Mouse (Mus musculus) heart, embryonic 12.5 days (tissue): ENCODE measurements around the gene Peak1. TPM values are rescaled to one million over a fixed set of nuclear protein-coding genes. Genes with fewer than 3 reads are reported as not detected.

Experiments
- ATAC-seq: fragments of 200-750 bp; cut with Nextera tagmentation; 2 replicates; pipeline ENCODE4 v1.8.0; 2017; ENCODE audit warnings: moderate TSS enrichment, moderate library complexity; ENCODE audit not compliant: insufficient number of reproducible peaks, low FRiP score
- H3K27ac ChIP-seq: fragments of 300-500 bp; sonication (generic); 2 replicates; pipeline ENCODE4 v1.5.1; 2016; ENCODE audit warnings: mild to moderate bottlenecking, moderate library complexity; ENCODE audit not compliant: poor library complexity, severe bottlenecking
- H3K27me3 ChIP-seq: fragments of 300-500 bp; sonication (generic); replicated peaks from 2 replicates; pipeline ENCODE4 v1.6.1; 2016; ENCODE audit warnings: mild to moderate bottlenecking, moderate library complexity
- H3K36me3 ChIP-seq: fragments of 300-500 bp; sonication (generic); 2 replicates; pipeline ENCODE4 v1.6.1; 2016; ENCODE audit warnings: mild to moderate bottlenecking, moderate library complexity
- H3K4me1 ChIP-seq: fragments of 300-500 bp; sonication (generic); replicated peaks from 2 replicates; pipeline ENCODE4 v1.6.1; 2016; ENCODE audit warnings: mild to moderate bottlenecking
- H3K4me2 ChIP-seq: fragments of 300-500 bp; sonication (generic); 2 replicates; pipeline ENCODE4 v1.6.1; 2016; ENCODE audit warnings: mild to moderate bottlenecking, moderate library complexity
- H3K4me3 ChIP-seq: fragments of 300-500 bp; sonication (generic); 2 replicates; pipeline ENCODE4 v1.5.1; 2016; ENCODE audit warnings: mild to moderate bottlenecking
- H3K9ac ChIP-seq: fragments of 300-500 bp; sonication (generic); 2 replicates; pipeline ENCODE4 v1.6.1; 2016; ENCODE audit warnings: mild to moderate bottlenecking, moderate library complexity
- H3K9me3 ChIP-seq: fragments of 300-500 bp; sonication (generic); replicated peaks from 2 replicates; pipeline ENCODE4 v1.6.1; 2016; ENCODE audit warnings: mild to moderate bottlenecking, moderate library complexity
- WGBS: fragments of 180-500 bp; shearing (Covaris S2); methylation state at CpG from one replicate; pipeline ENCODE4 v1.1.7; 2016; 5-methylcytosine and 5-hydroxymethylcytosine counted together
- polyA plus RNA-seq: library from polyadenylated mRNA; unstranded; fragments of >200 nt; fragmentation: Nextera tagmentation; extraction: Ambion mirVana; gene quantifications from 2 replicates; pipeline ENCODE4 v1.2.1, GENCODE M21; 2016

Peak1 gene
- polyA plus RNA-seq, 1 experiment from 2014 or later, result 15.0 TPM

GRCm38 (mm10) chr9:56191498-56192455 is 226.1 kb downstream of the Peak1 start:
- Histone ChIP-seq H3K4me3 (no peak overlapping the region), H3K36me3 (no peaks in the 10 kb centered on the region), H3K27me3 (no peaks in the 10 kb centered on the region), H3K4me1 (peaks cover 16% of the 10 kb centered on the region), H3K4me2 (no peak overlapping the region), H3K9me3 (no peaks in the 10 kb centered on the region), H3K9ac (no peak overlapping the region), H3K27ac (no peak overlapping the region)
- 58% methylated on average over 11 of the region's 11 CpGs for WGBS
- no peak for ATAC-seq

GRCm38 (mm10) chr9:56180118-56180781 is 237.6 kb downstream of the Peak1 start:
- Histone ChIP-seq H3K9ac (0 out of 2 replicates have a peak overlapping the region, but pooled peaks have one; percentile 8), H3K27me3 (no peaks in the 10 kb centered on the region), H3K4me2 (peak overlapping the region; percentile 43), H3K9me3 (no peaks in the 10 kb centered on the region), H3K36me3 (no peaks in the 10 kb centered on the region), H3K4me3 (no peak overlapping the region), H3K4me1 (peaks cover 6% of the 10 kb centered on the region; the same call in 1 of the 2 replicates), H3K27ac (no peak overlapping the region)
- WGBS, result 20% methylated on average over 8 of the region's 8 CpGs
- ATAC-seq, result no peak

GRCm38 (mm10) chr9:56179416-56180117 is 238.3 kb downstream of the Peak1 start:
- 77% methylated on average over 6 of the region's 6 CpGs for WGBS
- peaks cover 6% of the 10 kb centered on the region; the same call in 1 of the 2 replicates for H3K4me1 ChIP-seq
- H3K4me2 ChIP-seq, result no peak overlapping the region
- H3K27ac ChIP-seq, result no peak overlapping the region
- no peak overlapping the region for H3K4me3 ChIP-seq
- no peak overlapping the region for H3K9ac ChIP-seq
- peak; percentile 59; the same call in 1 of the 2 replicates for ATAC-seq
- H3K27me3 ChIP-seq, result no peaks in the 10 kb centered on the region
- no peaks in the 10 kb centered on the region for H3K36me3 ChIP-seq
- no peaks in the 10 kb centered on the region for H3K9me3 ChIP-seq

- H3K27me3 ChIP-seq, result no peaks in the 10 kb centered on the region
- H3K4me2 ChIP-seq, result no peak overlapping the region
- H3K36me3 ChIP-seq, result no peaks in the 10 kb centered on the region
- ATAC-seq, result no peak
- no peaks in the 10 kb centered on the region for H3K9me3 ChIP-seq
- 0 out of 2 replicates have a peak, but pooled peaks cover 6% of the 10 kb centered on the region for H3K4me1 ChIP-seq
- no peak overlapping the region for H3K4me3 ChIP-seq
- WGBS, result 76% methylated on average over 4 of the region's 4 CpGs
- no peak overlapping the region for H3K27ac ChIP-seq
- H3K9ac ChIP-seq, result no peak overlapping the region
Measured at GRCm38 (mm10) chr9:56177354-56177753, 240.5 kb downstream of the Peak1 start.

- Histone ChIP-seq H3K27me3 (no peaks in the 10 kb centered on the region), H3K4me1 (0 out of 2 replicates have a peak, but pooled peaks cover 6% of the 10 kb centered on the region), H3K9ac (no peak overlapping the region), H3K9me3 (no peaks in the 10 kb centered on the region), H3K4me3 (no peak overlapping the region), H3K36me3 (no peaks in the 10 kb centered on the region), H3K27ac (no peak overlapping the region), H3K4me2 (no peak overlapping the region)
- no peak for ATAC-seq
- 85% methylated on average over 3 of the region's 3 CpGs for WGBS
Measured at GRCm38 (mm10) chr9:56175316-56175715, 242.6 kb downstream of the Peak1 start.

GRCm38 (mm10) chr9:56167690-56168089 is 250.2 kb downstream of the Peak1 start:
- no peaks in the 10 kb centered on the region for H3K36me3 ChIP-seq
- ATAC-seq, result no peak
- H3K27ac ChIP-seq, result no peak overlapping the region
- H3K4me2 ChIP-seq, result no peak overlapping the region
- H3K27me3 ChIP-seq, result no peaks in the 10 kb centered on the region
- H3K4me3 ChIP-seq, result no peak overlapping the region
- WGBS, result 68% methylated on average over 6 of the region's 6 CpGs
- H3K9me3 ChIP-seq, result no peaks in the 10 kb centered on the region
- H3K9ac ChIP-seq, result no peak overlapping the region
- H3K4me1 ChIP-seq, result no peaks in the 10 kb centered on the region

GRCm38 (mm10) chr9:56166161-56166560 is 251.7 kb downstream of the Peak1 start:
- 51% methylated on average over 5 of the region's 5 CpGs for WGBS
- Histone ChIP-seq H3K36me3 (no peaks in the 10 kb centered on the region), H3K4me2 (no peak overlapping the region), H3K27ac (no peak overlapping the region), H3K4me3 (no peak overlapping the region), H3K4me1 (peaks cover 12% of the 10 kb centered on the region; the same call in 1 of the 2 replicates), H3K9me3 (no peaks in the 10 kb centered on the region), H3K27me3 (no peaks in the 10 kb centered on the region), H3K9ac (no peak overlapping the region)
- ATAC-seq, result peak; percentile 56; the same call in 1 of the 2 replicates

GRCm38 (mm10) chr9:56165377-56165776 is 252.5 kb downstream of the Peak1 start, which contains the start of gene Tspan3:
Tspan3 (minus strand) TSS chr9:56165477.
- Histone ChIP-seq H3K36me3 (no peaks in the 10 kb centered on the region), H3K9me3 (no peaks in the 10 kb centered on the region), H3K4me2 (no peak within 1 kb of the TSS), H3K9ac (no peak within 1 kb of the TSS), H3K27ac (no peak within 1 kb of the TSS), H3K4me3 (no peak within 1 kb of the TSS), H3K27me3 (no peaks in the 10 kb centered on the region), H3K4me1 (peaks cover 13% of the 10 kb centered on the region; the same call in 1 of the 2 replicates)
- no peak for ATAC-seq
- WGBS, result 89% methylated on average over 6 of the region's 6 CpGs

- peak; percentile 94 for ATAC-seq
- no peaks in the 10 kb centered on the region for H3K36me3 ChIP-seq
Measured at GRCm38 (mm10) chr9:56160341-56161141, 257.3 kb downstream of the Peak1 start.

GRCm38 (mm10) chr9:56159456-56159855 is 258.4 kb downstream of the Peak1 start:
- Histone ChIP-seq H3K4me1 (peaks cover 52% of the 10 kb centered on the region), H3K9me3 (no peaks in the 10 kb centered on the region), H3K27me3 (no peaks in the 10 kb centered on the region), H3K27ac (peak overlapping the region; percentile 35; the same call in 1 of the 2 replicates), H3K36me3 (no peaks in the 10 kb centered on the region), H3K9ac (peak overlapping the region; percentile 47), H3K4me2 (peak overlapping the region; percentile 76), H3K4me3 (peak overlapping the region; percentile 88)
- WGBS, result 5% methylated on average over 2 of the region's 2 CpGs
- ATAC-seq, result no peak

More at GRCm38 (mm10) chr9:56160341-56161141, 257.3 kb downstream of the Peak1 start:
- Histone ChIP-seq H3K27me3 (no peaks in the 10 kb centered on the region), H3K4me3 (peak overlapping the region; percentile 88), H3K4me2 (peak overlapping the region; percentile 76), H3K4me1 (peaks cover 45% of the 10 kb centered on the region), H3K9me3 (no peaks in the 10 kb centered on the region), H3K9ac (peak overlapping the region; percentile 98), H3K27ac (peak overlapping the region; percentile 92)
- under 1% methylated on average over 82 of the region's 82 CpGs for WGBS
